Mouse (Mus musculus) lung, postnatal 25 days (tissue): ENCODE measurements around the gene Gm13757.
"Not testable (repeated sequence)": the region's sequence is repeated elsewhere in the genome, so short reads cannot be mapped to it uniquely, and the experiment has no call there.

Experiments used
- DNase-seq: peaks from one replicate; pipeline ENCODE4 v3.0.0; 2022; ENCODE audit warnings: low spot score

Gm13757 gene

GRCm38 (mm10) chr2:88449031-88449430 lies at the start of gene Gm13757:
Gene Gm13757 (minus strand): TSS chr2:88449131.
- DNase-seq: no peak

- DNase-seq: no peak
Observed at GRCm38 (mm10) chr2:88493020-88493419, 44.1 kb upstream of the Gm13757 start, which contains the start of gene Olfr1185-ps1. Gene Olfr1185-ps1 (plus strand): TSS chr2:88493320.

- no peak for DNase-seq
Observed at GRCm38 (mm10) chr2:88483298-88483697, 34.4 kb upstream of the Gm13757 start, which contains the start of gene Olfr1184. Gene Olfr1184 (plus strand): TSS chr2:88483598.

- not testable (repeated sequence) for DNase-seq
Observed at GRCm38 (mm10) chr2:88454567-88454966, 5.6 kb upstream of the Gm13757 start, which contains the start of gene Olfr1183. Gene Olfr1183 (plus strand): TSS chr2:88454867.

- no peak for DNase-seq
Observed at GRCm38 (mm10) chr2:88426071-88426470, 22.9 kb downstream of the Gm13757 start, which contains the start of gene Olfr1181. Gene Olfr1181 (minus strand): TSS chr2:88426171.

GRCm38 (mm10) chr2:88419051-88419450 lies 29.9 kb downstream of the Gm13757 start, which contains the start of gene Olfr1180:
Gene Olfr1180 (minus strand): TSS chr2:88419151.
- DNase-seq: no peak

GRCm38 (mm10) chr2:88406353-88406752 lies 42.6 kb downstream of the Gm13757 start, which contains the start of gene Olfr1179:
Gene Olfr1179 (minus strand): TSS chr2:88406453.
- no peak for DNase-seq
